Mouse (Mus musculus): ENCODE measurements around the gene Gm49318. TPM values are rescaled to one million over a fixed set of nuclear protein-coding genes. Genes with fewer than 3 reads are reported as not detected.

The Gm49318 gene
- polyA plus RNA-seq, 1 experiment from 2014 or later: not detected

DNA sequence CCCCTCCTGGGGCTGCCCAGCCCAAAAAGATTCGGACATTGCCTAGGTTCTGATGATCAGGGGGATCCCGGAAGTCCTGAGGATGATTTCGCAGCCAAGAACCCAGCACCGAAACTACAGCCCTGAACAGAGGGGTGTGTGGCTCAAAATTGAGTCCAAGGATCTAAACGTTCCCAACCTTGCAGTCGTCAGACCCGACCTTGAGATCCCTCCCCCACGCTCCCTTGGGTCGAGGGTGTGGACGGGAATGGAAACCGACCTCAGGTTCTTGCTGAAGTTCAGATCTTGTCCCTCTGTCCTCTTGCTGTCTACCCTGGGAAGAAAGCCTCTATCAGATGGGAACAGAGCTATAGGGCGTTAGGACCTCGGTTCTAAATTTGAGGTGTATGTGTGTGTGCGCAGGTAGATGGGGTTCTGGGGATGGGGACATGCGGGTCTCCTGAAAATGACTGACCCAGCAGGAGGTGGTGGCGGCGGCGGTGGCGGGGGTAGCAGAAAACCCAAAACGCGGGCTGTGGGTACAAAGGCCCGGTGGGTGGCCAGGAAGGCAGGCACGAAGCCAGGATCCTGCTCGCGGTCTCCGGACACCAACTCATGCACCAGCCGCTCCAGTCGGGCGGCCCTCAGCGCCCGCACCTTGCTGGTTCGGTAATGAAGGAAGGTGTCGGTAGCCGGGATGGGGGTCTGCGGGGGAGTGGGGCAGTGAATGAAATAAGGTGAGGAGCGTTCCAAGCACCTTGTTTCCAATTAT, 83.3 kb downstream of the Gm49318 start:
- Histone ChIP-seq H3K27ac (ENCODE audit: low read depth, low read length) (no peak overlapping the region), H3K27me3 (ENCODE audit: control insufficient read depth, insufficient read depth, low read length) (peaks cover 90% of the 10 kb centered on the region), H3K4me3 (ENCODE audit: low read depth, low read length) (no peak overlapping the region; the same call in 1 of the 2 replicates), H3K4me2 (peak overlapping the region; percentile 86), H3K9ac (ENCODE audit: low read depth, low read length) (no peak overlapping the region), H3K36me3 (ENCODE audit: control insufficient read depth, insufficient read depth, low read length) (no peaks in the 10 kb centered on the region), H3K4me1 (ENCODE audit: control insufficient read depth, insufficient read depth, low read length) (peaks cover 10% of the 10 kb centered on the region; the same call in 1 of the 2 replicates), H3K9me3 (replicated peaks; ENCODE audit: control insufficient read depth, low read length) (no peaks in the 10 kb centered on the region)
- 5% methylated on average over 36 of the region's 36 CpGs for WGBS (ENCODE audit: insufficient replicate concordance)
- no peak for ATAC-seq (replicated peaks; ENCODE audit: insufficient number of reproducible peaks, low FRiP score, low TSS enrichment)

Small RNA genes within 50 kb of the gene (microRNA-seq; reads per million reads assigned to microRNA genes)
- 0.41 reads per million for gene Mir7084 (ENCODE audit: borderline number of aligned reads)

Other genes with a start within 250 kb of the Gm49318 start
- 1.1 and 1.9 TPM in 2 replicates for gene Angptl8, start 235.7 kb downstream of the Gm49318 start, polyA plus RNA-seq (2014; fragmentation: Nextera tagmentation; extraction: Ambion mirVana)
- gene Dock6, start 218.6 kb downstream of the Gm49318 start, polyA plus RNA-seq (2014; fragmentation: Nextera tagmentation; extraction: Ambion mirVana): 43.9 and 50.1 TPM in 2 replicates
- 5.6 and 6.4 TPM in 2 replicates for gene Rab3d, start 153.1 kb downstream of the Gm49318 start, polyA plus RNA-seq (2014; fragmentation: Nextera tagmentation; extraction: Ambion mirVana)
- 2.3 and 3.3 TPM in 2 replicates for gene Ccdc159, start 143.8 kb downstream of the Gm49318 start, polyA plus RNA-seq (2014; fragmentation: Nextera tagmentation; extraction: Ambion mirVana)
- gene Tmem205, start 143.7 kb downstream of the Gm49318 start, polyA plus RNA-seq (2014; fragmentation: Nextera tagmentation; extraction: Ambion mirVana): 39.0 and 45.1 TPM in 2 replicates
- 5.3 and 5.5 TPM in 2 replicates for gene Plppr2, start 134.2 kb downstream of the Gm49318 start, polyA plus RNA-seq (2014; fragmentation: Nextera tagmentation; extraction: Ambion mirVana)
- 9.0 and 13.1 TPM in 2 replicates for gene Swsap1, start 115.5 kb downstream of the Gm49318 start, polyA plus RNA-seq (2014; fragmentation: Nextera tagmentation; extraction: Ambion mirVana)
- gene Epor, start 107.8 kb downstream of the Gm49318 start, polyA plus RNA-seq (2014; fragmentation: Nextera tagmentation; extraction: Ambion mirVana): 15.4 and 22.8 TPM in 2 replicates
- gene Rgl3, start 81.8 kb downstream of the Gm49318 start, polyA plus RNA-seq (2014; fragmentation: Nextera tagmentation; extraction: Ambion mirVana): 0.74 and 1.1 TPM in 2 replicates
- not detected in 2 replicates for gene Ccdc151, start 68.6 kb downstream of the Gm49318 start, polyA plus RNA-seq (2014; fragmentation: Nextera tagmentation; extraction: Ambion mirVana)
- 72.2 and 77.8 TPM in 2 replicates for gene Prkcsh, start 68.5 kb downstream of the Gm49318 start, polyA plus RNA-seq (2014; fragmentation: Nextera tagmentation; extraction: Ambion mirVana)
- 0.27 and 0.37 TPM in 2 replicates for gene Elavl3, start 19.2 kb downstream of the Gm49318 start, polyA plus RNA-seq (2014; fragmentation: Nextera tagmentation; extraction: Ambion mirVana)
- gene Zfp653, start 117 bp upstream of the Gm49318 start, polyA plus RNA-seq (2014; fragmentation: Nextera tagmentation; extraction: Ambion mirVana): 5.5 and 6.7 TPM in 2 replicates
- gene Ecsit, start 14.2 kb upstream of the Gm49318 start, polyA plus RNA-seq (2014; fragmentation: Nextera tagmentation; extraction: Ambion mirVana): 48.4 and 50.6 TPM in 2 replicates
- 388 and 445 TPM in 2 replicates for gene Cnn1, start 28.0 kb upstream of the Gm49318 start, polyA plus RNA-seq (2014; fragmentation: Nextera tagmentation; extraction: Ambion mirVana)
- gene Elof1, start 45.9 kb upstream of the Gm49318 start, polyA plus RNA-seq (2014; fragmentation: Nextera tagmentation; extraction: Ambion mirVana): 132 and 134 TPM in 2 replicates
- 51.6 and 68.9 TPM in 2 replicates for gene Acp5, start 64.5 kb upstream of the Gm49318 start, polyA plus RNA-seq (2014; fragmentation: Nextera tagmentation; extraction: Ambion mirVana)
- gene Pigyl, start 85.6 kb upstream of the Gm49318 start, polyA plus RNA-seq (2014; fragmentation: Nextera tagmentation; extraction: Ambion mirVana): 47.0 and 47.8 TPM in 2 replicates
- gene Zfp872, start 116.8 kb upstream of the Gm49318 start, polyA plus RNA-seq (2014; fragmentation: Nextera tagmentation; extraction: Ambion mirVana): 0.04 and 0.10 TPM in 2 replicates
- gene Zfp809, start 154.5 kb upstream of the Gm49318 start, polyA plus RNA-seq (2014; fragmentation: Nextera tagmentation; extraction: Ambion mirVana): 19.0 and 20.0 TPM in 2 replicates
- gene Zfp599, start 188.6 kb upstream of the Gm49318 start, polyA plus RNA-seq (2014; fragmentation: Nextera tagmentation; extraction: Ambion mirVana): 3.1 and 5.6 TPM in 2 replicates
- 12.9 and 15.7 TPM in 2 replicates for gene Zfp810, start 236.4 kb upstream of the Gm49318 start, polyA plus RNA-seq (2014; fragmentation: Nextera tagmentation; extraction: Ambion mirVana)

All from heart, embryonic 11.5 days (tissue).